Mouse (Mus musculus) splenic B cell, adult 2 months (primary cell): ENCODE data around the gene Lrrc20.
"Not testable (repeated sequence)": the region's sequence is repeated elsewhere in the genome, so short reads cannot be mapped to it uniquely, and the experiment has no call there.

Experiments used
- DNase-seq: peaks from one replicate; pipeline ENCODE4 v3.0.0-alpha.2; 2011; ENCODE audit warnings: low read depth, low spot score
- H3K27me3 ChIP-seq: 2 replicates; pipeline ENCODE4 v1.6.1; 2012; ENCODE audit warnings: mild to moderate bottlenecking, low read length, moderate library complexity, mixed read lengths; ENCODE audit not compliant: control insufficient read depth, poor library complexity, insufficient read depth, severe bottlenecking
- H3K36me3 ChIP-seq: 2 replicates; pipeline ENCODE4 v1.6.1; 2012; ENCODE audit warnings: mild to moderate bottlenecking, low read length, moderate library complexity, mixed read lengths; ENCODE audit not compliant: control insufficient read depth, poor library complexity, insufficient read depth, severe bottlenecking

The Lrrc20 gene

DNA sequence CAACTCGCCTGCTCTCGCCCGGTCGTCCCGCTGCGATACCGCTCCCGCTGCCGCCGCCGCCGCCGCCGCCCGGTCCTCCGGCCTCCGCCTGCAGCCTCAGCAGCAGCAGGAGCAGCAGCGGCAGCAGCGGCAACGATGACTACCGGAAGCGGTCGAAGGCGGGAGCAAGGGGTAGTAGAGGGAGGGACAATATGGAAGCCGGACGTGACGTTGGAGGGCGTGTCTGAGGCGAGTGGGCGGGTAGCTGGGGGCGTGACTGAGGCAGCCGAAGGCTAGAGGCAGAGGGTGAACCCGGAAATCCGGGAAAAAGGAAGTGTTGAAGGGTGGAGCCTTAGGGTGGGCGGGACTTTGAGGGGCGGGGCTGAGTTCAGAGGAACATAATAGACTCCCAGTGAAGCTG lies 23.0 kb upstream of the Lrrc20 start, which contains the start of gene Eif4ebp2:
Gene Eif4ebp2 (minus strand): TSS at position 17 of the 400 bp plus-strand sequence.
- DNase-seq, result peak; percentile 99
- Histone ChIP-seq H3K27me3 (no peaks in the 10 kb centered on the region), H3K36me3 (no peaks in the 10 kb centered on the region)

DNA sequence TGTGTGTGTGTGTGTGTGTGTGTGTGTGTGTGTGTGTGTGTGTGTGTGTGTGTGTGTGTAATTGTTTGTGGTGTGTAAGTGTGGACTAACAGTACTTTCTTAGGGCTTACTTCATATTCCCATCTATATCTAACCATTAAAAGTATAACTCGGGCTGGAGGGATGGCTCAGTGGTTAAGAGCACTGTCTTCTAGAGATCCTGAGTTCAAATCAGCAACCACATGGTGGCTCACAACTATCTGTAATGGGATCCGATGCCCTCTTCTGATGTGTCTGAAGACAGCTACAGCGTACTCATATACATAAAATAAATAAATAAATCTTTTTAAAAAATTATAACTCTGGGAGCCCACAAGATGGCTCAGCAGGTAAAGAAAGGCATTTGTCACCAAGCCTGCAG lies 22.4 kb upstream of the Lrrc20 start:
- not testable (repeated sequence) for H3K36me3 ChIP-seq, H3K27me3 ChIP-seq
- DNase-seq, result peak; percentile 29

DNA sequence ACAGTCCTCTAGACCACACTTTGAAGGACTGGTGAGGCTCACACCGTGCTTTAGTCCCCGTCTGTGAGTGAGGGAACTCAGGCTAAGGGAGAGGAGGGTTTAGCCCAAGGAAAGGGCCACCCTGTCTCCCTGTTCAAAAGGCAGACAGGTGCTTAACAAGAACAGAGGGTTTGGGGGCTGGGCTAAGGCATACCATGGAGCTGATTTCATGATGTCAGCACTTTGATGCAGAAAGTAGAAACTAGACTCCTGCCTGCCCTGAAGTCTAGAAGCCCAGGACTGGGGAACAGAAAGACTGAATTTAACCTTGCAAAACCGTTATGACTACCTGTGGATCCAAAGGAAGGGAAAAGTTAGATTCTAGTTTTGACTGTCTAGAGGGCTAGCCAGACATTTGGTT lies 18.4 kb upstream of the Lrrc20 start:
- DNase-seq, result no peak

DNA sequence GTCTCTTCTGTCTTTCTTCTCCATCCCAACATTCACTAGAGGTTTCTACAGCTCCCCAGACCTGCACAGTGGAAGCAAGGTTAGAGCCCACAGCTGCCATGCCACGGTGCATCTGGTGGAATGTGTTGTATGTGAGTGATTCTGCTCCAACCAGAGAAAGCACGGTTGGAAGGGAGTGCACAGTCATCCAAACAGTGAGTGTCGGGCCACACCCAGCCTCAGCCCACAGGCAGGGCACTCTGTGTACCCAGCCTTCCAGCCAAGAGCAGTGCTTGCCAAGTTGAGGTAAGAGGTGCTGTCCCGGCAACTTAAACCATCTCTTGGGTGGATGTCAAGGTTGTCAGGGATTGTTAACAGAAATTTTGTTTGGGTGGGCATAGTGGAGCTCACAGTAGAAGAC lies 10.6 kb upstream of the Lrrc20 start:
- DNase-seq, result no peak
- H3K36me3 ChIP-seq, result no peaks in the 10 kb centered on the region
- H3K27me3 ChIP-seq, result no peaks in the 10 kb centered on the region

More for the DNA sequence above, 18.4 kb upstream of the Lrrc20 start:
- H3K27me3 ChIP-seq, result no peaks in the 10 kb centered on the region
- H3K36me3 ChIP-seq, result no peaks in the 10 kb centered on the region

DNA sequence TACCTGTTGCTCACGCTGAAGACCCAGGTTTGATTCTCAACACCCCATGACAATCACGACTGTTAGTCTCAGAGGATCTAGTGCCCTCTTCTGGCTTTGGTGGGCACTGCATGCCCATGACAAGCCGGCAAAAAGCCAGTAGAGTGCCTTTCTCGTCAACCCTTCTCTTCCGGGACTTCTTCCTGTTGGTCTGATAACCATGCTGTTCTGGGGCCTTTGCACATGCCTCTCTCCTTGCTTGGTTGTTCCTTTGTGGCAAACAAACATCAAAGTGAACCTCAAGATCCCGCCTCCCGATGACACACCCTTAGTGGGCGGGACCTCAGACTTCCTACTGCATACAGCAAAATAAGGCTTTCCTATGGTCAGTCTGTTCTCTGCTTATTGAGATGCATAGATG lies 9.4 kb upstream of the Lrrc20 start:
- Histone ChIP-seq H3K27me3 (no peaks in the 10 kb centered on the region), H3K36me3 (no peaks in the 10 kb centered on the region)
- DNase-seq, result peak; percentile 49

DNA sequence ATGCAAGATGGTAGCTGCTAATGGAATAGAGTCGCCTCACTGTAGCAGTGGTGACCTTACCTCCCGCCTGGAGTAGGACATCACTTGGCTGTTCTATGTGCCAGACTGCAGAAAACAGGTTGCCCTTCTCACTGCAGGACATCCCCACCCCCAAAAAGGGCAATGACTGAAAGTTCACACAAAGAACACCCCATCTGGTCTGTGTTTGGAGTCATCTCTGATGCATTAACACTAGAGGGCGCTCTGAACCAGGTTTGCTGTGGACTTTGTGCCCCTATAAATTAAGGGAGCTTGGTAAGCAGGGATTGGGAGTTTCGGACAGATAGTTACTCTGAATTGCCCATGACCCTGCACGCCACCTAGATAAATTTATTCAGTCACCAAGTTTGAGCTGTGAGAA lies 8.7 kb upstream of the Lrrc20 start:
- Histone ChIP-seq H3K36me3 (no peaks in the 10 kb centered on the region), H3K27me3 (no peaks in the 10 kb centered on the region)
- peak; percentile 71 for DNase-seq

DNA sequence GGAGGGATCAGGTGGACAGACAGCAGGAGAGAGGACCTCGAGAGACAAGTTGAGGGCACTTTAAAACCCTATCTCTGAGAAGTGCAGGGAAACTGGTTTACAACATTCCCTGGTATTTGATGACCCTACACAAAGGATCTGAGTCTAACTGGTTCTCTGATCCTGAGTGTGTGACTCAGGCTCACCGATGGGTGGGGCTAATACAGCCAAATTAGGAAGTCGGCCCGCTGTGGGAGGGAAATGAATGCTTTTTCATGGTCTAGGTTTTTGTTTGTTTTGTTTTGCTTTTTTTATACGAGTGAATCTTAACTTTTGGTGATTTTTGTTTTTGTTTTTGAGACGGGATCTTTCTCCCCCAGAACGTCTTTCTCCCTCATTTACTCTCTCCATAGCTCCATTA lies 6.7 kb upstream of the Lrrc20 start:
- no peaks in the 10 kb centered on the region for H3K27me3 ChIP-seq
- no peak for DNase-seq
- H3K36me3 ChIP-seq, result no peaks in the 10 kb centered on the region

DNA sequence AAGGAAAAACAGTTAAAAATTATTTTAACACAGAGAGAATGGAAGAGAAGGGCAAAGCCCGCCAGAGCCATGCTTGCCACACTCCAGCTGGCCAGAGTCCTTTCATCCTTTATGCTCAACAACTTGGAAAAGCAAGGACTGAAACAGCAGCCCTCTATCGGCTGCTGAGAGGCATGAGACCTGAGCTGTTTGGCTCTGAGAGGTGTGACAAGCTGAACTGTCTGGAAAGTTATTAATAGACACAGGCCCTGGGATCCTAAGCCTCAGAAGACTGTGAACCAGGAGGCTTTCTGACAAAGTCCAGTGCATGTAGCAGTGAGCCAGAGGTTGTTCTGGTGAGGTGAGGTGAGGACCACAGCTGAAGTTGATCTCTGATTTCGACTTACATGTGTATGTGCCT lies 2.0 kb upstream of the Lrrc20 start:
- DNase-seq, result no peak
- Histone ChIP-seq H3K27me3 (no peaks in the 10 kb centered on the region), H3K36me3 (no peaks in the 10 kb centered on the region)

DNA sequence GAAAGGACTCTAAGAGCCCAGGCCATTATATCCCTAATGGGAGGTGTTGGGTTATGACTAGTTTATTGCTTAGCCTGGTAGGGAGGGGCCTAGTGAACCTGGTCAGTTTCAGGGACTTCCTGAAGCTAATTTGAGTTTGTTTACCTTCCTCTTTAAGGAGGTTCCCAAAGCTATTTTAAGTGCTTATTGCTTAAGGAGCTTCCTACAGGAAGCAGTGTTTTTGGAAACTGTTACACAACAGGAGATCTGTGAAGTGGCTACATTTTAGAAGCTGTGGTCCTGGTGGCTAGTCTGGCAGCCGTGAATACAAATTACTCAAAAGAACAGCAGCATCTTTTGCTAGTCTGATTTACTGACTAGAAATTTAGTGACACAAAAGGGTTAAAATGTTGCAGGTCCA lies 1.3 kb upstream of the Lrrc20 start:
- H3K27me3 ChIP-seq, result no peaks in the 10 kb centered on the region
- DNase-seq, result no peak
- no peaks in the 10 kb centered on the region for H3K36me3 ChIP-seq

DNA sequence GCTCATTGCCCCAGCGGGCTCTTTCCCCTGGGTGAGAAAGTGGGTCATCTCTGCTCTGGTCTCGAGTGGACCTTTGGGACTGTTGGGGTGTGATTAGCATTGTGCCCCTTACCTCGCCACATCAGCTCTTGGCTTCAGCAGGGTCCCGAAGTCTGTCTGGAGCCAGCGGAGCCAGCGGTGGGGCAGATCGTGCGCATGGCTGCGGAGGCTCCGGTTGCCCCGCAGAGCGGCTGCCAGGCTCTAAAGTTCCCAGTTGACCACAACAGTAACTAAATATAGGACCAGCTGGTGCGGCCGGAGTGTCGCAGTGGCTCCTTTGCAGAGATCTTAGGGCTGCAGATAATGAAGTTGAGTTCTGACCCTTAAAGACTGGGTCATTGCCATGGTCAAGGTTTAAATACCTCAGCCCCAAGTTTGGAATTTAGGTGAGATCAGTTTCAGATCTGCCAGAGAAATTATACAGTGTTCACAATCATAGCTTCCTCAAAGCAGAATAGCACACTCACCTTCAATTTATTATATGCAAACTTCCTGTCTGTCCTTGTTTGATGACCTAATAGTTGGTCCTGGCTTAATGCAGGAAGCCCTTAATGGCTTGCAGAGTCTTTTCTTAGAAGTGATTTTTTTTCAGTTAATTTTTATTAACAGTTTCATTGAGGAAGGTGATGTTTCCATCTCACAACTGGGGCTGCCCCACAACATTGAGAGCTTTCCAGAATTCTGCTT lies 1.0 kb downstream of the Lrrc20 start:
- DNase-seq, result peak; percentile 18
- H3K36me3 ChIP-seq, result no peaks in the 10 kb centered on the region
- H3K27me3 ChIP-seq, result no peaks in the 10 kb centered on the region

DNA sequence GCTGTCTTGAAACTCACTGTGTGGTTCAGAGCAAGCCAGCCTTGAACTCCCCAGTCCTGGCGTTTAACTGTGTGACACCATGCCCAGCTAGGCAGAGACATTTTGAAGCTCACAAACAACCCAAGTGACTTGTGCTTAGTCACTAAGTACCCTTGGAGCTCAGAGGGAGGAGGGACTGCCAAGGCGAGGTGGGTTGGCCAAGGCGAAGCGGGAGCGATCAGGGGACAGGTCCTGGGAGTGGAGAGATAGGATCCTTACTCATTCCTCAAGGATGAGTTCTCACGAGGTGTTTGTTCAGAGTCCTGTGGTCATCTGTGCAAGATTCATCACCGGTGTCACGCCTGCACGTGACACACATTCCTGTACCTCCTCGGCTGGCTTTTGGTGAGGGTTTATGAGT lies 3.9 kb downstream of the Lrrc20 start:
- DNase-seq, result no peak
- H3K27me3 ChIP-seq, result no peaks in the 10 kb centered on the region
- H3K36me3 ChIP-seq, result no peaks in the 10 kb centered on the region

DNA sequence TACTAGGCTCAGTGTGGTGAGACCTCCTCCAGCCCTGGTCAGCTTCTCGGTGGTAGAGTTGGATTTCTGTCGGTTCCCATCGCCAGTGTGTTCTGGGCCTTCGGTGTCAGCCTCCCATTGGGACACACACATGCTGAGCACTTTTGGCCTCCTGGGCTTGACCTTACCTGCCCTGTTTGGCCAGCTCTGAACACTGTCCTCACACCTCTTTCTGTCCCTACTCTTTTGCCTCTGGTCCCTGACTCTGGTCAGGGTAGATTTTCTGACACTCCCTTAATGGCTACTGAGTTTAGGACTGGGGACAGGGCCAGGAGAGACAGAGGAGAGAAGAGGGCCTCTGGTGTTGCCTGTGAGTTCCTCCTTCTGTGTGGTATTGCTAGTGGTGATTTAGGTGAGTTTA lies 4.3 kb downstream of the Lrrc20 start:
- DNase-seq, result no peak
- no peaks in the 10 kb centered on the region for H3K36me3 ChIP-seq
- no peaks in the 10 kb centered on the region for H3K27me3 ChIP-seq

DNA sequence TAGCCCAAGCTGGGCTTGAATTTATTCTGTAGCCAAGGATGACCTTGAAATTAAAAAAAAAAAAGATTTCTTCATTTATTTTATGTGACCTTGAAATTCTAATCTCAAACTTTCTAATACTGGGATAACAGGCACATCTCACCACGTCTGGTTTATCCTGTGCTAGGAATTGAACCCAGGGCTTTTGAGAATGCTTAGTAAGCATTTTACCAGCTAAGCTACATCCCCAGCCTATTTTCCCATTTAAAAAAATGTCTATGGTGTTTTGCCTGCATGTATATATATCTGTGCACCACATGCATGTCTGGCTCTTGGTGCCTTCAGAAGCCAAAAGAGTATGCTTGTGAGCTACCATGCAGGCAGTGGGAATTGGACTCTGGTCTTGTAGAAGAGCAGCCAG lies 4.9 kb downstream of the Lrrc20 start:
- no peaks in the 10 kb centered on the region for H3K27me3 ChIP-seq
- DNase-seq, result no peak
- no peaks in the 10 kb centered on the region for H3K36me3 ChIP-seq

DNA sequence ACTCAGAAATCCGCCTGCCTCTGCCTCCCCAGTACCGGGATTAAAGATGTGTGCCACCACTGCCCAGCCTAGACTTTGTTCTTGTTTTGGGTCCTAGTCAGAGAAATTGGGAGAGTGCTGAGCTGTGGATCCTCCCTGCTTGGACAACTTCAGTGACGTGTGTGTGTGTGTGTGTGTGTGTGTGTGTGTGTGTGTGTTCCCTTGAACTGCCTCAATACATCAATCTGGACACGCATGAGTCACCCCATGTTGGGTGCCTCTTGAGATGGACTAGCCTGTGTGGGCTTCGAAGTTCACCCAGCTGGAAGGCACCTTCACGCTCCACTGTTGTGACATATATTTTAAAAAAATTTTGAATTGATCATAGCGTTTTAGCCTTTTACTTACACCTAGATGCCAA lies 7.2 kb downstream of the Lrrc20 start:
- H3K36me3 ChIP-seq, result no peaks in the 10 kb centered on the region
- no peaks in the 10 kb centered on the region for H3K27me3 ChIP-seq
- DNase-seq, result no peak

DNA sequence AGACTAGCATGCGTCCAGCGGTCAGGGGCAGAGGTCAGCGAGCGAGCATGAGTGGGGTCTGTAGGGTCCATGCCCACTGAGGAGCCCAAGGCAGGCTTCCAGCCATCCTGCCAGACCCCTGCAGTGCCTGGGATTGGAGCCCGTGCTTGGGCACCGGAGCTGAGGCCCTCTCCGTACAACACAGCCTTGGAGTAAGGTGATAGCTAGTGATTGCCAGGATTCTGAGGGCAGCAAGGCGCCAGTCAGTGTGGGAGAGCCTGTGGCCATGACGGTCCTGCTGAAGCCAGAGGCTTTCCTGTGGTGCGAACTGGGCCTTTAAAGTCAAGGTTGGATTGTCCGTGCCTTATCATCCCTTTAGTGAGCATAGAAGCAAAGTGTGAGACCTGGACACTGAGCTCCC lies 9.2 kb downstream of the Lrrc20 start:
- Histone ChIP-seq H3K27me3 (no peaks in the 10 kb centered on the region), H3K36me3 (no peaks in the 10 kb centered on the region)
- no peak for DNase-seq
